Mouse (Mus musculus): ENCODE measurements at regions not wholly inside any gene's neighbourhood (a gene's known extent, or its start where the extent isn't known, plus 50 kb on each side); places are given as distances from the start of the nearest gene placed in this dataset.
"Not testable (repeated sequence)": the region's sequence is repeated elsewhere in the genome, so short reads cannot be mapped to it uniquely, and the experiment has no call there.

DNA sequence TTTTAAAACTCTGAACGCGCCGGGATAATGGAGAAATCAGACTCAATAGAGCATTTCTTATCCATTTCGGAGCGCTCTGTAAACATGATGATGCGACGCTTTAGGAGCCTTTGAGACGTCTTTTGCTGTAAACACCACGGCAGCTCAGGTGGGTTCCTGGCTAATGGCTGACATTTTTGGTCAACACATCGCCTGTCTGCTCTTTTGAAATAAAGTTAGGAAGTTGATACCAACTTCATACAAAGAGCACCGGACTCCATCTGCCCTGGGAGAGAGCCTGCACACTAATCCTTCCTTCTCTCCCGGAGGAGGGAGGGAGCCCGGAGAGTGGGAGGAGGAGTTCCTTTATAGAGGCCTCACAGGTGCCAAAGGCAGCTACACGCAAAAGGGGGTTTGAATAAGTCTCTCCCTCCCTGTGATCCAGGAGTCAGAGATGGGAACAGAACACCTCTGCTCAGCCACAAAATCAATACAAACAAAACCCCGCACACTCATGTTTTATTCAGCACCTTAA lies 63.8 kb upstream of the Srsf6 start:
- no peak for DNase-seq

DNA sequence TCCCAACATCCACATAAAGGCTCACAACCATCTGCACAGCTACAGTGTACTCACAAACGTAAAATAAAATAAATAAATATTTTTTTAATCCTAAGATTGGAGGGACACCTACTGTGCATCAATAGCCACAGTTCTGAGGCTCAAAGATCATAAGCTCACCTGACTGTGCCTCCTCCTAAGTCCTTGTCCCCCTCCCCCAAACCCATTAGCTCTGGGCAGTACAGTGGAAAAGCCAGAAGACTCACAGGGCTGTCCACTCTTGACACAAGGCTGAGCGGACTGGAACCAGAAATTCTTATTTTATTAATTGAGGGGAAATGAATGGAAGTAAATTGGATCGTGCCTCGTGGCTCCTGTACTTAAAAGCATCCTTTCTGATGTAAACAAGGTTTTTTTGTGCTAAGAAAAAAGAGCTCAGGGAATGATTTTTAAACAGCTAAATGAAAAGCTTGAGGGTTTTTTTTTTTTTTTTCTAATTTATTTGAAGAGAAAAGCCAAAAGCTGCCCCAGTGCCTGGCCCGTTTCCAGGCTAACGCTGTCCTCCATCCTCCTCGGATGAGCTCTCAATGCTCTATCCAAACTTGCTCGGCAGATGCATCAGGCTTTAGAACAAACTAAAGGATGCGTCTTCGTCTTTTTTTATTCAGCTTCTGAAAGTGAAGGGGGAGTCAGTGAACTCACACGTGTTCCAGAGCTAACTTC lies 64.6 kb upstream of the Srsf6 start:
- peak in 1 of 2 experiments; percentile 26 for DNase-seq

- peak in 1 of 2 experiments; percentile 41 for DNase-seq
Measured at GRCm38 (mm10) chr2:162864571-162864970, 66.8 kb upstream of the Srsf6 start.

- no peak for DNase-seq
Measured at GRCm38 (mm10) chr2:162854606-162855005, 76.7 kb upstream of the Srsf6 start.

GRCm38 (mm10) chr2:162853576-162853975 lies 77.8 kb upstream of the Srsf6 start:
- DNase-seq = peak; percentile 89 to 93

- DNase-seq = not testable (repeated sequence)
Measured at GRCm38 (mm10) chr2:162841761-162842160, 89.6 kb upstream of the Srsf6 start.

DNA sequence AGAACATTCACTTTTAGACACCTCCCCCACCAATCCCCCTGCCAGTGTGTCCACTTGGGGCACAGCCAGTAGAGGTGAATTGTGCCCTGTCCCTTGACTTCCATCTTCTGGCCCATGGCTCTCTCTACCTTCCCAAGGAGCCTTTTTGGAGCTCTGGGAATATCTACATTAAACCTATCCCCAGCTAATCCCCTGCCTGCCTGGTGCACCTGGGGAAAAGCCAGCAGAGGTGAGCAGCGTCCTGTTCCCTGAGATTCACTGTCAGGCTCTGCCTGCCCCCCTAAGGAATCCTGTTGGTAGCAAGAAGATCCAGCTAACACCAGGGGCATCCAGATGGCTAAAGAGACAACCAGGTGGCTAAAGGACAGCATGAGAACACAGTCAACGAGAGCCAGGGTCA lies 93.6 kb upstream of the Srsf6 start:
- no peak for DNase-seq

DNA sequence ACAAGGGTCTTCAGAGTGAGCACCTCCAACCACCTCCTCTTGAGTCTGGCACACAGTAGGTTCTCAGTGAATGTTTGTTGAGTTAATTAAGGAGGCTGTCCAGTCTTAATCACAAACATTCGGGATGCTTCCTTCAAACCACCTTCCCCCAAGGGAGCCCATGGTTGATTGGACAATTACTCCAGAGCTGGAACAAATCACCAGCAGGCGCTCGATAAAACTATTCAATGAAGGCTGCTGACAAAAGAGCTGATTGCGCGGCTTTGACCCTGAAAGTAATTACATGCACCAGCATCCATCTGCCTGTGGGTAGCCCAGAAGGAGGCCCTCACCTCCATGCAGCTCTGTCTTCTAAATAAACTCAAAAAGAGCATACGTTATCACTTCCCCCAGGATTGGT lies 97.6 kb upstream of the Srsf6 start:
- DNase-seq = no peak

DNA sequence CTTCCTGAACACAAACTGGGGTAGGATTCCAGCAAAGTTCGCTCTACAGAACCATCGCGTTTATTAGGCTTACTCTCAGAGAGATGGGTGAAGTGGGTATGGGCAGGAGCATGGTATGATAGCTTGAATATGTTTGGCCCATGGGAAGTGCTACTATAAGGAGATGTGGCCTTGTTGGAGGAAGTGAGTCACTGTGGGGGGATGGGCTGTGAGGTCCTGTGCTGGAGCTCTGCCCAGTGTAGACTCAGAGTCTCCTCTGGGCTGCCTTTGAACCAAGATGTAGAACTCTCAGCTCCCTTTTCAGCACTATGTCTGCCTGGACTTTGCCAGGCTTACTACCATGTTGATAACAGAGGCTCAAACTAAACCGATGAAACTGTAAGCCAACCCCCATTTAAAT lies 112.5 kb upstream of the Srsf6 start:
- DNase-seq = no peak

DNA sequence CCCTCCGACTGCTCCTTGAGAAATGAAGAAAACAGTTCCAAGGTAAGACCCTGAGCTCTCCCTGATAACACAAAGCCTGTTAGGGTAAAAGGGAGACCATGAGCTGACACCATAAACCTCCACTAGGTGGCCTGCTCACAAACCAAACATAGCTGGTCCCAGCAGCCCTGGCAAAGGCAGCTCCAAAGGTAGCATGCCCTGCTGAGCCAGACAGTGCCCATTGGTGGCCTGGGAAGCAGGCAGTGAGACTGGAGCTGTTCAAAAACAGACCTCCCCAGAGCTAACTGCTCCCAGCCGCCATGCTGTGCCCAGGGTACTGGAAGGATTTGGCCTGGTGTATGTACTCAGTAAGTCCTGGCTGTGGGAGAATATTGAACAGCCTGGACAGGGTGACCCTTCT lies 117.1 kb upstream of the Srsf6 start:
- DNase-seq = peak; percentile 34 to 50

GRCm38 (mm10) chr2:162807747-162808146 lies 123.6 kb upstream of the Srsf6 start:
- no peak for DNase-seq

- DNase-seq = no peak
Measured at GRCm38 (mm10) chr2:162796528-162796927, 134.8 kb upstream of the Srsf6 start.

GRCm38 (mm10) chr2:162794285-162794684 lies 133.3 kb upstream of the Ptprt start:
- peak in 1 of 2 experiments; percentile 5 for DNase-seq

DNA sequence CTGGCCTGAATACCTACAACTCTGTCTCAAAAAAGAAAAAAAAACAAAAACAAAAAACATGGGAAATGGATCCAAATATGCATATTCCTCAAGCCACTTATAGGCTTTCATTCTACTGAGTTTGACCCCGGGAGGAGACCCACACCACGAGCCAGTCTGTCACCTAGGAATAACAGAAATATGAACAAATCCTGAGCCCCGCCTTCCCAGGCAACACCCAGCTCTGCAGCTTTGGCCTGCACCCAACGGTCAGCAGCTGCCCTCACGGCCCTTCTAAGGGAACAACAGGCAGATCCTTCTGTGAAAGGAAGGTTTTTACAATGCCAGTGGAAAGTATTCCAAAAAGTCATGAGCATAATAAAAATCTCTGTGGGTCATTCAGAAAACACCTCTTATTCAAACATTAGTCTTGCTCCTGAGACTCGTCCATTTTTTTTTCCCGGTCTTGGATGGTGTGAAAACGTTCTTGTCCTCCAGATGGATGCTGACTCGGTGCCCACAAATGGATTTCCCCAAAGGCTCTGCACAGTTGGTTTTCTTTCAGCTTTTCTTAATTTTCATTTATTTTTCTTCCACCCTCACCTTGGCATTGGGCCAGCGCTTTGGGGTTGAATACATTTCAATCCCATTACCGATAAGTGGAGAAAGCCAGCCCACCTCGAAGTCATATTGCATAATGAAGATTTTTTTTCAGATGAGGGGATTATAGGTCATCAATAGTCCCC lies 130.6 kb upstream of the Ptprt start:
- peak; percentile 16 to 44 for DNase-seq

- no peak for DNase-seq
Measured at GRCm38 (mm10) chr2:162784176-162784813, 123.3 kb upstream of the Ptprt start.

DNA sequence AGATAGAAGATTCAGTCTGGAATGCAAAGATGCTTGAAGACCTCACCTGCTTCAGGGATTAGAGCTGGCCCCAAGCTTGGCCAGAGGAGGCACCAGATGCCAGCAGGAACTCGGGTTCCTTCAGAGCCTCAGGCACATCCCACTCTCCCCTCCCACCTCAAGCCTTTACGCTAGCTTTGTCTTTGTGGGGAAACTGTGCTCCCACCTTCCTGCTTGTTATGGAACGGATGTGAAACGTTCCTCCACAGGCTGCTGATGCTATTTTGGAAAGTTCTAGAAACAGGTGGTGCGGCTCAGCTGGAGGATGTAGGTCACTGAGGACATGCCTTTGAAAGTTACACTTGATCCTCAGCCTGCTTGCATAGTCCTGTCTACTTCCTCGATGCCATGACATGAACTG lies 120.7 kb upstream of the Ptprt start:
- no peak for DNase-seq

DNA sequence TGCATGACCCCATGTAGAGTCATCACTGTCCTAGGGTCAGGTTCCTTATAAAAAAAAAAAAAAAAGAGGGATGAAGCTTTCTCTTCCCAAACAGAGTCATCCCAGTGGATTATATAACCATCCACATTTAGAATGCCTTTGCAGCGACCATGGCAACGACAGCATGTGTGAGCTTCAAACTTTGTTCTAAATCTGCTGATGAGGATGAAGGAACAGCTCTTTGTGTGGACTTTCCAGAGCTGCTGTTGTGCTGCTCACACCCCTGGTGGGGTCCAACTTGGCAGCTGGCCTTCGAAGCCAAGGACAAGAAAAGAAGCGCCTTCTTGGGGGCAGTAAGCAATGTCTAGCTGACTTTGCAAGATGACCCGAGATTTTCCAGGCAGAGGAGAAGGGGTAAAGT lies 115.6 kb upstream of the Ptprt start:
- DNase-seq = no peak

DNA sequence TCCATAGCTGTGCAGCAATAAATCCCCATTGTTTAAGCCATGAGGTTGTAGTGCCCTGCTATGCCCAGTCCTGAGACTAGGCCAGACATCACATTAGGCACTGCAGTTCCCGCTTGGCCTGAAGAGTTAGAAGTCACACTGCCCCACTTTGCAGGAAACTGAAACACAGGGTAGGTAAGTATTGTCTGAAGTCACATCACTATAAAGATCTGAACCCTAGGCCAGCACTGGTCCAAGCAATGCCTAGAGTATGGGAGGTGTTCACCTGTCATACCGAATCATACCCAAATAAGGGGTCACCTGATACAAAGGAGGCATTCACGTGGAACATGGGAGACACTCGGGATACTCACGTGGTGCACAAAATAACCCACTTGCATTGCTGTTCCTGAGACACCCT lies 111.6 kb upstream of the Ptprt start:
- DNase-seq = no peak

- no peak for DNase-seq
Measured at GRCm38 (mm10) chr2:162769711-162770428, 108.9 kb upstream of the Ptprt start.

GRCm38 (mm10) chr2:162764059-162764458 lies 103.1 kb upstream of the Ptprt start:
- DNase-seq = no peak

- DNase-seq = no peak
Measured at GRCm38 (mm10) chr2:162740523-162740922, 79.6 kb upstream of the Ptprt start.

GRCm38 (mm10) chr2:162735761-162736160 lies 74.8 kb upstream of the Ptprt start:
- DNase-seq = peak in 1 of 2 experiments; percentile 6

GRCm38 (mm10) chr2:162734286-162734685 lies 73.3 kb upstream of the Ptprt start:
- no peak for DNase-seq
